Comparison of ENCODE assay signal across 14 mouse cellular contexts in genomic region chr9:68381871-68382270, GRCm38 (mm10).
A peak's percentile ranks its signal among the peaks of the same experiment; 100 is the strongest.
DNase-seq lines count a peak whose midpoint lies in the region; ATAC-seq and TF ChIP-seq lines count a peak whose summit lies in the region.
"Had no signal": no experiment of that assay in that cellular context is flagged by ENCODE, and none has a peak within 500 bp of the region (broad histone marks: within the 10 kb centered on the region; RNA-seq: fewer than 3 reads in every experiment).

No protein-coding gene starts in this region.

- no peaks in the 10 kb centered on the region for H3K9me3 ChIP-seq in kidney, postnatal 0 days (replicated peaks; ENCODE audit: low read length)
- no peaks in the 10 kb centered on the region for H3K9me3 ChIP-seq in E14TG2a.4 (ENCODE audit: low read length)
- H3K9me3 ChIP-seq: hindbrain, embryonic 15.5 days; liver, embryonic 15.5 days; neural tube, embryonic 12.5 days had no signal

- no peak overlapping the region for H3K4me3 ChIP-seq in cerebellum, adult 2 months (replicated peaks; ENCODE audit: insufficient read depth, low read depth, low read length)
- no peak overlapping the region for H3K4me3 ChIP-seq in kidney, postnatal 0 days (replicated peaks; ENCODE audit: low read depth, low read length)
- H3K4me3 ChIP-seq in E14TG2a.4 (replicated peaks; ENCODE audit: low read length) = no peak overlapping the region
- H3K4me3 ChIP-seq: hindbrain, embryonic 15.5 days; liver, embryonic 15.5 days; neural tube, embryonic 12.5 days had no signal

- ATAC-seq in kidney, postnatal 0 days (replicated peaks; ENCODE audit: low FRiP score, low read depth) = no peak
- ATAC-seq: midbrain, embryonic 16.5 days had no signal

- H3K4me2 ChIP-seq in kidney, postnatal 0 days (ENCODE audit: low read length) = no peak overlapping the region
- H3K4me2 ChIP-seq: hindbrain, embryonic 15.5 days; liver, embryonic 15.5 days; neural tube, embryonic 12.5 days had no signal

- no peak for DNase-seq in cerebellum, adult 2 months
- DNase-seq in cerebellum, postnatal 36 days = no peak
- DNase-seq in kidney, postnatal 0 days (ENCODE audit: low spot score) = no peak
- no peak for DNase-seq in kidney, postnatal 14 days
- DNase-seq in adrenal gland, postnatal 25 days = peak; percentile 10
- no peak for DNase-seq in urinary bladder, postnatal 36 days (ENCODE audit: low spot score in 2 of 2)
- no peak for DNase-seq in urinary bladder, adult 18-20 months (ENCODE audit: low spot score in 2 of 2)
- DNase-seq: cerebellum, adult 11-12 months; retina, postnatal 1 day had no signal

- WGBS in cerebellum, adult 2 months = 84% methylated on average over 6 of the region's 6 CpGs
- 82% methylated on average over 6 of the region's 6 CpGs for WGBS in kidney, postnatal 0 days

- TF ChIP-seq POLR2A in cerebellum, adult 2 months (IDR thresholded peaks at IDR 0.05; ENCODE audit: borderline replicate concordance, insufficient read depth, low read length) = no peak

- no peaks in the 10 kb centered on the region for H3K27me3 ChIP-seq in cerebellum, adult 2 months (ENCODE audit: control insufficient read depth, insufficient read depth, low read length)
- no peaks in the 10 kb centered on the region for H3K27me3 ChIP-seq in kidney, postnatal 0 days (ENCODE audit: insufficient read depth, low read length)
- no peaks in the 10 kb centered on the region for H3K27me3 ChIP-seq in E14TG2a.4 (ENCODE audit: insufficient read depth, low read length)
- H3K27me3 ChIP-seq: hindbrain, embryonic 15.5 days; liver, embryonic 15.5 days; neural tube, embryonic 12.5 days had no signal

- H3K9ac ChIP-seq in kidney, postnatal 0 days (ENCODE audit: low read depth, low read length) = no peak overlapping the region
- H3K9ac ChIP-seq: hindbrain, embryonic 15.5 days; liver, embryonic 15.5 days; neural tube, embryonic 12.5 days had no signal

- H3K36me3 ChIP-seq in kidney, postnatal 0 days (ENCODE audit: insufficient read depth, low read length) = no peaks in the 10 kb centered on the region
- no peaks in the 10 kb centered on the region for H3K36me3 ChIP-seq in E14TG2a.4 (ENCODE audit: insufficient read depth, low read length)
- H3K36me3 ChIP-seq: hindbrain, embryonic 15.5 days; liver, embryonic 15.5 days; neural tube, embryonic 12.5 days had no signal

- no peaks in the 10 kb centered on the region for H3K4me1 ChIP-seq in cerebellum, adult 2 months (ENCODE audit: control insufficient read depth, insufficient read depth, low read length)
- H3K4me1 ChIP-seq in kidney, postnatal 0 days (replicated peaks; ENCODE audit: insufficient read depth, low read length) = no peaks in the 10 kb centered on the region
- no peaks in the 10 kb centered on the region for H3K4me1 ChIP-seq in E14TG2a.4 (replicated peaks; ENCODE audit: low read depth, low read length)
- H3K4me1 ChIP-seq: hindbrain, embryonic 15.5 days; liver, embryonic 15.5 days; neural tube, embryonic 12.5 days had no signal

- H3K27ac ChIP-seq in cerebellum, adult 2 months (ENCODE audit: insufficient read depth, low read length) = no peak overlapping the region
- no peak overlapping the region for H3K27ac ChIP-seq in kidney, postnatal 0 days
- H3K27ac ChIP-seq: hindbrain, embryonic 15.5 days; liver, embryonic 15.5 days; neural tube, embryonic 12.5 days had no signal

- TF ChIP-seq CTCF in cerebellum, adult 2 months (IDR thresholded peaks at IDR 0.05; ENCODE audit: borderline replicate concordance, insufficient read depth, low read depth, low read length) = peak; percentile 12; the same call in 1 of the 2 replicates
- peak; percentile 46; the same call in 1 of the 2 replicates for TF ChIP-seq CTCF in kidney, postnatal 0 days (IDR thresholded peaks at IDR 0.05; ENCODE audit: low read depth)
- TF ChIP-seq CTCF in E14TG2a.4 (conservative IDR thresholded peaks at IDR 0.05; ENCODE audit: low read length) = peak; percentile 71

Comparison
In these comparisons a context has a peak if more than half of its experiments do, and no peak if none do; other contexts are left out.
1. CTCF ChIP-seq: peak in every context shown above with its lines; median percentile 71 in E14TG2a.4; 46 in kidney, postnatal 0 days; 12 in cerebellum, adult 2 months.